Mouse (Mus musculus) E14TG2a.4 (cell line): ENCODE measurements around the gene Gna15.
A peak's percentile ranks its signal among the peaks of the same experiment; 100 is the strongest.

Experiments
- H3K27me3 ChIP-seq: 2 replicates; pipeline ENCODE4 v1.6.1; 2014; ENCODE audit warnings: low read length, control low read depth; ENCODE audit not compliant: insufficient read depth
- H3K36me3 ChIP-seq: 2 replicates; pipeline ENCODE4 v1.6.1; 2014; ENCODE audit warnings: low read length, control low read depth; ENCODE audit not compliant: insufficient read depth
- H3K4me1 ChIP-seq: replicated peaks from 2 replicates; pipeline ENCODE4 v1.6.1; 2014; ENCODE audit warnings: low read depth, low read length, control low read depth
- H3K4me3 ChIP-seq: replicated peaks from 2 replicates; pipeline ENCODE4 v1.5.1; 2014; ENCODE audit warnings: mild to moderate bottlenecking, low read length
- H3K9me3 ChIP-seq: 2 replicates; pipeline ENCODE4 v1.6.1; 2014; ENCODE audit warnings: low read length, control low read depth
- CTCF ChIP-seq: conservative IDR thresholded peaks from 2 replicates; pipeline ENCODE4 v1.5.1; 2014; ENCODE audit warnings: low read length
- NANOG ChIP-seq: IDR thresholded peaks from 2 replicates; pipeline ENCODE4 v1.6.1; 2014; ENCODE audit warnings: borderline replicate concordance, low read length, mixed read lengths
- POU5F1 ChIP-seq: IDR thresholded peaks from 2 replicates; pipeline ENCODE4 v1.6.1; 2014; ENCODE audit warnings: low read length, borderline replicate concordance

Gna15 gene

DNA sequence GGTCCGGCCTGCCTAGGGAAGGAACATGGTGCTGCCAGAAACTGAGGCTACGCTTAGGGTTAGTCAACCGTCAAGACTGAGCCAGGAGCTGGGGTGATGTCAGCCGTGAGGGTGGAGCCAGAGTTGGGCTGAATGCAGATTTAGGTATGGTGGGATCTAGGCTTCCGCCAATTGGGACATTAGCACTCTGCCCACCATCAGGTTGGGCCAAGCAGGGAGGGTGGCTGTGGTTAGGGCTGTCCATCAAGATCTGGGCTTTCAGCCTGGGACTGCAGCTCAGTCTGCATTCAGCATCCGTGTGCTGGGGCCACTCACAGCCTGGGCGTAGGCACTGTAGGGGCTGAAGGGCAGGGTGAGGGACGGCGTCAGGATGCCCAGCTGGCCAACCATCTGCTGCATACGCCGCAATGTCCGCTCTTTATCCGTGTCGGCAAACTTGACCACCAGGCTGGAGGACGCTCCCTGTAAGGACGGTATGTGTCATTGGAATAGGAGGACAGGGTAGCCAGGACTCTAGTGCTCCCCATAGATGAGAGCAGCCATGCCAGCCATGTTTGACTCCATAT is 56.3 kb downstream of the Gna15 start:
- Histone ChIP-seq H3K4me1 (peaks cover 78% of the 10 kb centered on the region), H3K9me3 (no peaks in the 10 kb centered on the region), H3K4me3 (no peak overlapping the region), H3K36me3 (peaks cover 12% of the 10 kb centered on the region), H3K27me3 (peaks cover 36% of the 10 kb centered on the region)
- TF ChIP-seq POU5F1 (no peak), NANOG (no peak), CTCF (no peak)

- Histone ChIP-seq H3K4me3 (peak overlapping the region; percentile 57; the same call in 1 of the 2 replicates), H3K9me3 (no peaks in the 10 kb centered on the region), H3K27me3 (peaks cover 36% of the 10 kb centered on the region), H3K36me3 (peaks cover 12% of the 10 kb centered on the region), H3K4me1 (peaks cover 82% of the 10 kb centered on the region)
- TF ChIP-seq NANOG (no peak), CTCF (no peak), POU5F1 (no peak)
Measured at GRCm38 (mm10) chr10:81466881-81467280, 57.1 kb downstream of the Gna15 start.

- Histone ChIP-seq H3K27me3 (peaks cover 30% of the 10 kb centered on the region), H3K4me3 (peak overlapping the region; percentile 57; the same call in 1 of the 2 replicates), H3K4me1 (peaks cover 82% of the 10 kb centered on the region), H3K36me3 (peaks cover 12% of the 10 kb centered on the region), H3K9me3 (no peaks in the 10 kb centered on the region)
- no peak for TF ChIP-seq POU5F1
- no peak for TF ChIP-seq NANOG
- TF ChIP-seq CTCF = no peak
Measured at GRCm38 (mm10) chr10:81466066-81466465, 58.0 kb downstream of the Gna15 start.

- no peak for TF ChIP-seq CTCF
- TF ChIP-seq NANOG = no peak
- peaks cover 83% of the 10 kb centered on the region for H3K4me1 ChIP-seq
- H3K36me3 ChIP-seq = peaks cover 12% of the 10 kb centered on the region
- no peaks in the 10 kb centered on the region for H3K9me3 ChIP-seq
- peaks cover 24% of the 10 kb centered on the region for H3K27me3 ChIP-seq
- peak overlapping the region; percentile 78 for H3K4me3 ChIP-seq
Measured at GRCm38 (mm10) chr10:81465265-81465645, 58.8 kb downstream of the Gna15 start.

GRCm38 (mm10) chr10:81464405-81465264 is 59.4 kb downstream of the Gna15 start:
- H3K36me3 ChIP-seq = peaks cover 12% of the 10 kb centered on the region
- H3K4me3 ChIP-seq = peak overlapping the region; percentile 78
- H3K4me1 ChIP-seq = peaks cover 88% of the 10 kb centered on the region
- TF ChIP-seq NANOG (no peak), POU5F1 (no peak), CTCF (no peak)
- peaks cover 21% of the 10 kb centered on the region for H3K27me3 ChIP-seq
- no peaks in the 10 kb centered on the region for H3K9me3 ChIP-seq

DNA sequence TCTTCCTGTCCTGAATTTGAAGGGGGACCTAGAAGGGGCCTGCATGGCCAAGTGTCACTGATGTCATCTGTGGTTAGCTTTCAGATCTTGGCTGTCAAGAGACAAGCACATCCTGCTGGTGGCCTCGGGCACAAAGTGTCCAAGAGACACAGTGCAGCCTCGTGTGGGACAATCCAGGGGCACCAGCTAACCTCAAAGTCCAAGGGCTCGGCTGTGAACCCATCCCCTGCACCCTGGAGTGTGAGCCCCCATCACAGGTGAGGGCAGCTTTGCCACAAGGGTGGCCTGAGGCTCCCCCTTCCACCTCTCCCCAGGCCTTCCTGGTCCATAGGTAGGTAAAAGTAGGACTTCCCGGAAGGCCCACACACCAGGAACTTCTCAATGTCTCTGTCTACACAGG is 60.5 kb downstream of the Gna15 start:
- Histone ChIP-seq H3K4me1 (peaks cover 91% of the 10 kb centered on the region), H3K9me3 (no peaks in the 10 kb centered on the region), H3K27me3 (peaks cover 15% of the 10 kb centered on the region), H3K4me3 (peak overlapping the region; percentile 78), H3K36me3 (peaks cover 12% of the 10 kb centered on the region)
- no peak for TF ChIP-seq NANOG
- TF ChIP-seq CTCF = no peak
- TF ChIP-seq POU5F1 = no peak

- no peak for TF ChIP-seq POU5F1
- no peak for TF ChIP-seq NANOG
- TF ChIP-seq CTCF = no peak
- Histone ChIP-seq H3K27me3 (peaks cover 15% of the 10 kb centered on the region), H3K4me3 (peak overlapping the region; percentile 54)
Measured at GRCm38 (mm10) chr10:81462917-81463316, 61.1 kb downstream of the Gna15 start.

GRCm38 (mm10) chr10:81462415-81462804 is 61.6 kb downstream of the Gna15 start:
- H3K36me3 ChIP-seq = peaks cover 8% of the 10 kb centered on the region
- TF ChIP-seq CTCF (no peak), POU5F1 (no peak), NANOG (no peak)
- peaks cover 18% of the 10 kb centered on the region for H3K27me3 ChIP-seq
- H3K9me3 ChIP-seq = no peaks in the 10 kb centered on the region
- H3K4me3 ChIP-seq = peak overlapping the region; percentile 54
- peaks cover 88% of the 10 kb centered on the region for H3K4me1 ChIP-seq

More at GRCm38 (mm10) chr10:81462917-81463316, 61.1 kb downstream of the Gna15 start:
- H3K9me3 ChIP-seq = no peaks in the 10 kb centered on the region
- H3K4me1 ChIP-seq = peaks cover 89% of the 10 kb centered on the region
- H3K36me3 ChIP-seq = peaks cover 12% of the 10 kb centered on the region
